Mouse (Mus musculus) spleen, adult 12 weeks (tissue): ENCODE results near the gene Cd37.

ENCODE experiments used
- DNase-seq: peaks from one replicate; pipeline ENCODE4 v3.0.0; 2022; ENCODE audit warnings: low spot score

Cd37 gene

GRCm38 (mm10) chr7:45234922-45235571, 3.9 kb downstream of the Cd37 start:
- DNase-seq = no peak

- no peak for DNase-seq
Measured at GRCm38 (mm10) chr7:45234333-45234841, 4.5 kb downstream of the Cd37 start.

- DNase-seq = no peak
Measured at GRCm38 (mm10) chr7:45233580-45234332, 5.2 kb downstream of the Cd37 start.

GRCm38 (mm10) chr7:45232716-45233465, 6.0 kb downstream of the Cd37 start:
- no peak for DNase-seq

GRCm38 (mm10) chr7:45231941-45232340, 7.0 kb downstream of the Cd37 start:
- no peak for DNase-seq

- no peak for DNase-seq
Measured at GRCm38 (mm10) chr7:45231192-45231591, 7.7 kb downstream of the Cd37 start.

- DNase-seq = no peak
Measured at GRCm38 (mm10) chr7:45229459-45230203, 9.3 kb downstream of the Cd37 start.

GRCm38 (mm10) chr7:45229046-45229445, 9.9 kb downstream of the Cd37 start:
- DNase-seq = no peak

GRCm38 (mm10) chr7:45228548-45228947, 10.4 kb downstream of the Cd37 start:
- DNase-seq = no peak

- DNase-seq = no peak
Measured at GRCm38 (mm10) chr7:45226421-45226820, 12.5 kb downstream of the Cd37 start.

- DNase-seq = no peak
Measured at GRCm38 (mm10) chr7:45224826-45225225, 14.1 kb downstream of the Cd37 start.

GRCm38 (mm10) chr7:45221680-45222079, 17.2 kb downstream of the Cd37 start:
- DNase-seq = no peak

GRCm38 (mm10) chr7:45216442-45217183, 22.3 kb downstream of the Cd37 start:
- DNase-seq = no peak

GRCm38 (mm10) chr7:45215673-45216441, 23.1 kb downstream of the Cd37 start, which contains the start of gene Tead2:
Gene Tead2, plus strand, starts transcription at chr7:45215753.
- no peak for DNase-seq

- DNase-seq = no peak
Measured at GRCm38 (mm10) chr7:45213708-45214107, 25.2 kb downstream of the Cd37 start.

- DNase-seq = no peak
Measured at GRCm38 (mm10) chr7:45212356-45212755, 26.6 kb downstream of the Cd37 start.

GRCm38 (mm10) chr7:45211851-45212251, 27.1 kb downstream of the Cd37 start, which contains the start of gene Dkkl1:
Gene Dkkl1, minus strand, starts transcription at chr7:45212147.
- DNase-seq = peak; percentile 26

- DNase-seq = no peak
Measured at GRCm38 (mm10) chr7:45211070-45211469, 27.8 kb downstream of the Cd37 start.

- DNase-seq = no peak
Measured at GRCm38 (mm10) chr7:45208260-45208659, 30.7 kb downstream of the Cd37 start.
